ENCODE assay signal across 26 mouse cellular contexts in genomic region chr16:90280515-90280914, GRCm38 (mm10). TPM values are rescaled to one million over a fixed set of nuclear protein-coding genes. Genes with fewer than 3 reads are reported as not detected.
DNase-seq lines count a peak whose midpoint lies in the region; ATAC-seq and TF ChIP-seq lines count a peak whose summit lies in the region.
"Had no signal": no experiment of that assay in that cellular context is flagged by ENCODE, and none has a peak within 500 bp of the region (broad histone marks: within the 10 kb centered on the region; RNA-seq: fewer than 3 reads in every experiment).

No protein-coding gene starts in this region.

- peaks cover 75% of the 10 kb centered on the region for H3K4me1 ChIP-seq in liver, embryonic 13.5 days (replicated peaks)
- H3K4me1 ChIP-seq in CH12.LX (ENCODE audit: control insufficient read depth in 1 of 2, insufficient read depth in 2 of 2), result peaks cover 13 to 66% of the 10 kb centered on the region in 2 experiments
- peaks cover 71% of the 10 kb centered on the region for H3K4me1 ChIP-seq in liver, embryonic 15.5 days (replicated peaks)

- TF ChIP-seq POLR2A in CH12.LX (IDR thresholded peaks at IDR 0.05; ENCODE audit: low read depth, low read length), result no peak

- H3K9ac ChIP-seq in liver, embryonic 13.5 days, result no peak overlapping the region
- no peak overlapping the region for H3K9ac ChIP-seq in CH12.LX (ENCODE audit: insufficient read depth, low read depth)
- no peak overlapping the region for H3K9ac ChIP-seq in liver, embryonic 15.5 days
- H3K9ac ChIP-seq: embryonic facial prominence, embryonic 15.5 days; forebrain, embryonic 12.5 days; heart, embryonic 15.5 days; limb, embryonic 15.5 days; midbrain, embryonic 12.5 days; stomach, embryonic 15.5 days had no signal

- no peak for TF ChIP-seq EP300 in CH12.LX (IDR thresholded peaks at IDR 0.05; ENCODE audit: low read length)

- 66% methylated on average over 2 of the region's 2 CpGs for WGBS in liver, embryonic 13.5 days (ENCODE audit: insufficient replicate concordance)
- WGBS in liver, embryonic 15.5 days (ENCODE audit: insufficient replicate concordance), result 57% methylated on average over 2 of the region's 2 CpGs

- peaks cover 7% of the 10 kb centered on the region; the same call in 1 of the 2 replicates for H3K36me3 ChIP-seq in liver, embryonic 13.5 days
- H3K36me3 ChIP-seq in CH12.LX (replicated peaks in 1 of 2; ENCODE audit: control insufficient read depth in 1 of 2, insufficient read depth in 1 of 2, low read length in 1 of 2), result peaks cover 0 to 21% of the 10 kb centered on the region in 2 experiments
- H3K36me3 ChIP-seq in liver, embryonic 15.5 days (replicated peaks), result no peaks in the 10 kb centered on the region
- H3K36me3 ChIP-seq: embryonic facial prominence, embryonic 15.5 days; forebrain, embryonic 12.5 days; heart, embryonic 15.5 days; limb, embryonic 15.5 days; stomach, embryonic 15.5 days had no signal

- TF ChIP-seq RAD21 in CH12.LX (IDR thresholded peaks at IDR 0.05; ENCODE audit: low read depth, low read length), result no peak

- ATAC-seq in liver, embryonic 13.5 days (ENCODE audit: low read depth), result no peak
- ATAC-seq in liver, embryonic 15.5 days (ENCODE audit: insufficient read depth), result no peak
- ATAC-seq: CD4-positive, CD25-positive, alpha-beta regulatory T cell, adult 4 months; hindbrain, embryonic 16.5 days had no signal

- no peaks in the 10 kb centered on the region for H3K9me3 ChIP-seq in liver, embryonic 13.5 days (replicated peaks)
- peaks cover 11% of the 10 kb centered on the region for H3K9me3 ChIP-seq in CH12.LX (replicated peaks; ENCODE audit: low read length)
- no peaks in the 10 kb centered on the region for H3K9me3 ChIP-seq in liver, embryonic 15.5 days (replicated peaks)
- H3K9me3 ChIP-seq: embryonic facial prominence, embryonic 10.5 days; embryonic facial prominence, embryonic 15.5 days; forebrain, embryonic 12.5 days; heart, embryonic 15.5 days; limb, embryonic 10.5 days; limb, embryonic 15.5 days; midbrain, embryonic 12.5 days; stomach, embryonic 15.5 days had no signal

- H3K4me3 ChIP-seq in liver, embryonic 13.5 days (replicated peaks), result no peak overlapping the region
- no peak overlapping the region for H3K4me3 ChIP-seq in CH12.LX (replicated peaks in 1 of 3; ENCODE audit: low read depth in 2 of 3, low read length in 2 of 3, poor library complexity in 1 of 3)
- no peak overlapping the region for H3K4me3 ChIP-seq in liver, embryonic 15.5 days (replicated peaks)
- H3K4me3 ChIP-seq: embryonic facial prominence, embryonic 10.5 days; embryonic facial prominence, embryonic 15.5 days; forebrain, embryonic 12.5 days; heart, embryonic 15.5 days; limb, embryonic 10.5 days; limb, embryonic 15.5 days; midbrain, embryonic 12.5 days; stomach, embryonic 15.5 days had no signal

- peak overlapping the region; percentile 20; the same call in 1 of the 2 replicates for H3K4me2 ChIP-seq in liver, embryonic 13.5 days
- no peak overlapping the region for H3K4me2 ChIP-seq in CH12.LX (ENCODE audit: insufficient read depth, low read depth, poor library complexity, severe bottlenecking)
- H3K4me2 ChIP-seq in liver, embryonic 15.5 days, result peak overlapping the region; percentile 94; the same call in 1 of the 2 replicates
- H3K4me2 ChIP-seq: embryonic facial prominence, embryonic 15.5 days; forebrain, embryonic 12.5 days; heart, embryonic 15.5 days; limb, embryonic 15.5 days; midbrain, embryonic 12.5 days; stomach, embryonic 15.5 days had no signal

- TF ChIP-seq CTCF in CH12.LX (conservative IDR thresholded peaks at IDR 0.05 in 1 of 2, IDR thresholded peaks at IDR 0.05 in 1 of 2; ENCODE audit: low read depth in 2 of 2, low read length in 2 of 2), result no peak

- H3K79me2 ChIP-seq in CH12.LX (replicated peaks; ENCODE audit: control insufficient read depth, extremely low read depth, insufficient read depth, poor library complexity, severe bottlenecking), result peaks cover 73% of the 10 kb centered on the region

- no peaks in the 10 kb centered on the region for H3K27me3 ChIP-seq in liver, embryonic 13.5 days
- H3K27me3 ChIP-seq in CH12.LX (replicated peaks), result no peaks in the 10 kb centered on the region
- no peaks in the 10 kb centered on the region for H3K27me3 ChIP-seq in liver, embryonic 15.5 days
- H3K27me3 ChIP-seq: embryonic facial prominence, embryonic 15.5 days; forebrain, embryonic 12.5 days; heart, embryonic 15.5 days; limb, embryonic 15.5 days; midbrain, embryonic 12.5 days; stomach, embryonic 15.5 days had no signal

- DNase-seq in liver, embryonic 13.5 days, result no peak
- DNase-seq in liver (no peak), CH12.LX (ENCODE audit: extremely low read depth) (no peak)
- DNase-seq in lung, postnatal 36 days, result peak; percentile 26
- no peak for DNase-seq in lung, postnatal 14 days
- no peak for DNase-seq in kidney, adult 18-20 months
- DNase-seq in cerebellum, adult 11 months, result no peak
- DNase-seq: adrenal gland, adult 8-10 months; cerebellum, adult 8-10 months; cerebellum, postnatal 25 days; gastrocnemius, postnatal 10 days; layer of hippocampus, adult 9-11 months; thymus, adult 18-20 months; thymus, postnatal 25 days had no signal

- dilution Hi-C loops in CH12.LX (cut with MboI; ENCODE audit: extremely low pct_ligation_motif_present, extremely low pct_unique_long_range_greater_than_20kb, low sequenced_read_pairs), result no loop called here

- 0 out of 2 replicates have a peak overlapping the region, but pooled peaks have one; percentile 31 for H3K27ac ChIP-seq in liver, embryonic 13.5 days
- no peak overlapping the region for H3K27ac ChIP-seq in CH12.LX (ENCODE audit: insufficient read depth, low read depth)
- H3K27ac ChIP-seq in liver, embryonic 15.5 days (replicated peaks), result no peak overlapping the region; the same call in 1 of the 2 replicates
- H3K27ac ChIP-seq: embryonic facial prominence, embryonic 10.5 days; embryonic facial prominence, embryonic 15.5 days; forebrain, embryonic 12.5 days; heart, embryonic 15.5 days; kidney, postnatal 0 days; limb, embryonic 10.5 days; limb, embryonic 15.5 days; midbrain, embryonic 12.5 days; stomach, embryonic 15.5 days had no signal

- in situ Hi-C loops in CH12.LX (cut with MboI; ENCODE audit: low pct_ligation_motif_present, low pct_unique_long_range_greater_than_20kb, low sequenced_read_pairs), result no loop called here

TF ChIP-seq in CH12.LX, 34 proteins besides CTCF, POLR2A, EP300 and RAD21:
- TF ChIP-seq MAX (IDR thresholded peaks at IDR 0.05; ENCODE audit: low read length) (no peak), IRF4 (IDR thresholded peaks at IDR 0.05; ENCODE audit: low read depth, low read length) (0 out of 2 replicates have a peak, but pooled peaks have one; percentile 18)

RNA-seq across cellular contexts. Expression of gene Scaf4, which starts 3.8 kb away (rescaled TPM):
- polyA plus RNA-seq in liver, embryonic 13.5 days (2015; fragmentation: Nextera tagmentation; extraction: Ambion mirVana), result 9.8 and 13.0 TPM in 2 replicates
- 17.5 and 19.2 TPM in 2 replicates for total RNA-seq in CH12.LX (2012; rRNA removed)
- 5.6 and 6.0 TPM in 2 replicates for total RNA-seq in CH12.LX (2014; rRNA removed)
- 57.2 and 60.4 TPM in 2 replicates for polyA plus RNA-seq in CH12.LX (2012; ENCODE audit: insufficient read length, low read depth)
- polyA plus RNA-seq in liver, embryonic 15.5 days (2015; fragmentation: Nextera tagmentation; extraction: Ambion mirVana), result 10.1 and 12.8 TPM in 2 replicates

RNA-seq across cellular contexts. Expression of gene Sod1, which starts 60.0 kb away (rescaled TPM):
- 1,329 and 1,400 TPM in 2 replicates for polyA plus RNA-seq in liver, embryonic 13.5 days (2015; fragmentation: Nextera tagmentation; extraction: Ambion mirVana)
- total RNA-seq in CH12.LX (2012; rRNA removed) (632 and 634 TPM in 2 replicates), CH12.LX (2014; rRNA removed) (517 and 532 TPM in 2 replicates)
- polyA plus RNA-seq in CH12.LX (2012; ENCODE audit: insufficient read length, low read depth), result 1,226 and 1,288 TPM in 2 replicates
- 982 and 1,104 TPM in 2 replicates for polyA plus RNA-seq in liver, embryonic 15.5 days (2015; fragmentation: Nextera tagmentation; extraction: Ambion mirVana)
